Mouse (Mus musculus) bone marrow, adult 2 months (tissue): ENCODE measurements at regions not wholly inside any gene's neighbourhood (a gene's known extent, or its start where the extent isn't known, plus 50 kb on each side); places are given as distances from the start of the nearest gene placed in this dataset.

Experiments used
- CTCF ChIP-seq: fragments of 200-500 bp; IDR thresholded peaks from 2 replicates; pipeline ENCODE4 v1.5.1; 2011; ENCODE audit warnings: low read length, control low read depth; ENCODE audit not compliant: control insufficient read depth, insufficient read depth
- POLR2A ChIP-seq: fragments of 200-500 bp; IDR thresholded peaks from 2 replicates; pipeline ENCODE4 v1.6.1; 2011; ENCODE audit warnings: low read depth, mild to moderate bottlenecking, control low read depth, low read length, borderline replicate concordance; ENCODE audit not compliant: control insufficient read depth

GRCm38 (mm10) chr2:128526100-128526499, 64.9 kb upstream of the Spdye4c start:
- TF ChIP-seq CTCF: no peak
- no peak for TF ChIP-seq POLR2A
